ENCODE assay signal across 8 mouse cellular contexts in the genomic region with DNA sequence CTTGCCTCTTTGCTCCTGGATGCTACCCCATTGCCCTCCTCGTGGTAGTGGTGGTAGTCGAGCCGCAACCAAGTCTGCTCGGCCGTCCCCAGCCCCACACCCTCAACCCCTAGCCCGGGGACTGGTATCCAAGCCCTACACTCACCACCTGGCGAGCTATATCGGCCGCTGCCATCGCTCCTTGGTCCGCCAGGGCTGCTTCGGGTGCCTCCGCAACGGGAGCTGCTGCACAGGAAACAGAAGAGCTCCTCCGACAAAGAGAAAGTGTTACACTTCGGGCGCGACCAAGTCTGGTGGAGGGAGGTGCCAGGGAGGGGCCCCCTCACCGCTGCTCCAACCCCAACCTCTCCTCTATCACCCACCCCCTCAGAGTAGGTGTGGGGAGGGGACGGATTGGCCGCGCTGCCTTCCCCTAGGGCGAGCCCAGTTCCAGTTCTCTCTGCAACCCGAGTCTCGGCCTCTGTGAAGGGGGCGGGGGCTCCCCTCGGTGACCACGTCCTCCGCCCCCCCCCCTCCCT. TPM values are rescaled to one million over a fixed set of nuclear protein-coding genes. Genes with fewer than 3 reads are reported as not detected.
DNase-seq lines count a peak whose midpoint lies in the region; ATAC-seq and TF ChIP-seq lines count a peak whose summit lies in the region.

No protein-coding gene starts in this region.

- peak overlapping the region; percentile 54 for H3K4me3 ChIP-seq in intestine, postnatal 0 days (ENCODE audit: low read depth, low read length)
- peak overlapping the region; percentile 56 for H3K4me3 ChIP-seq in limb, embryonic 14.5 days (replicated peaks; ENCODE audit: low read length)
- peak overlapping the region; percentile 69 for H3K4me3 ChIP-seq in midbrain, embryonic 15.5 days
- peak overlapping the region; percentile 89 for H3K4me3 ChIP-seq in spleen, adult 2 months (ENCODE audit: extremely low read depth, insufficient read depth, insufficient read length)

- ATAC-seq in granulocyte monocyte progenitor cell, adult 5-6 weeks (replicated peaks; ENCODE audit: poor library complexity, severe bottlenecking): peak; percentile 97
- peak; percentile 88 for ATAC-seq in intestine, postnatal 0 days
- ATAC-seq in limb, embryonic 14.5 days (ENCODE audit: low FRiP score, low read depth): peak; percentile 94
- ATAC-seq in midbrain, embryonic 15.5 days (replicated peaks): peak; percentile 91

- H3K4me1 ChIP-seq in intestine, postnatal 0 days (replicated peaks; ENCODE audit: control insufficient read depth, insufficient read depth, low read length): no peaks in the 10 kb centered on the region
- H3K4me1 ChIP-seq in limb, embryonic 14.5 days (ENCODE audit: control insufficient read depth, insufficient read depth, low read length): peaks cover 10% of the 10 kb centered on the region
- peaks cover 19% of the 10 kb centered on the region; the same call in 1 of the 2 replicates for H3K4me1 ChIP-seq in midbrain, embryonic 15.5 days
- H3K4me1 ChIP-seq in spleen, adult 2 months (ENCODE audit: control insufficient read depth, insufficient read depth, insufficient read length): peaks cover 30% of the 10 kb centered on the region; the same call in 1 of the 2 replicates

- TF ChIP-seq CTCF in intestine, postnatal 0 days (IDR thresholded peaks at IDR 0.05; ENCODE audit: low read depth): no peak
- TF ChIP-seq CTCF in spleen, adult 2 months (IDR thresholded peaks at IDR 0.05; ENCODE audit: extremely low read depth, insufficient read depth, insufficient read length, insufficient replicate concordance): no peak

- no peaks in the 10 kb centered on the region for H3K27me3 ChIP-seq in intestine, postnatal 0 days (replicated peaks; ENCODE audit: control insufficient read depth, insufficient read depth, low read length)
- no peaks in the 10 kb centered on the region for H3K27me3 ChIP-seq in limb, embryonic 14.5 days (ENCODE audit: control insufficient read depth, insufficient read depth, low read length)
- H3K27me3 ChIP-seq in midbrain, embryonic 15.5 days (replicated peaks): no peaks in the 10 kb centered on the region
- H3K27me3 ChIP-seq in spleen, adult 2 months (ENCODE audit: control insufficient read depth, insufficient read depth, low read length): no peaks in the 10 kb centered on the region

- WGBS in intestine, postnatal 0 days: 17% methylated on average over 27 of the region's 29 CpGs
- 16% methylated on average over 22 of the region's 29 CpGs for WGBS in limb, embryonic 14.5 days
- whole genome bisulfite sequencing in midbrain, embryonic 15.5 days: 19% methylated on average over 20 of the region's 29 CpGs
- WGBS in spleen, adult 2 months: 20% methylated on average over 24 of the region's 29 CpGs

- DNase-seq in urinary bladder, adult 18-20 months (ENCODE audit: low spot score in 2 of 2): peak; percentile 18 to 27
- DNase-seq in urinary bladder, postnatal 10 days (ENCODE audit: low spot score): no peak
- peak; percentile 77 for DNase-seq in embryo, embryonic 10 days (ENCODE audit: low spot score)
- peak; percentile 82 for DNase-seq in limb, embryonic 14.5 days (ENCODE audit: low spot score)
- peak; percentile 74 to 75 for DNase-seq in spleen, adult 2 months (ENCODE audit: low read depth in 1 of 2, low spot score in 2 of 2)

- 0 out of 2 replicates have a peak overlapping the region, but pooled peaks have one; percentile 26 for H3K9ac ChIP-seq in intestine, postnatal 0 days (ENCODE audit: low read depth, low read length)
- H3K9ac ChIP-seq in limb, embryonic 14.5 days (ENCODE audit: low read depth, low read length, severe bottlenecking): peak overlapping the region; percentile 68
- H3K9ac ChIP-seq in midbrain, embryonic 15.5 days: peak overlapping the region; percentile 65

- TF ChIP-seq POLR2A in limb, embryonic 14.5 days (IDR thresholded peaks at IDR 0.05; ENCODE audit: borderline replicate concordance, extremely low read depth, insufficient read depth, insufficient read length): peak; percentile 53; the same call in 1 of the 2 replicates
- TF ChIP-seq POLR2A in spleen, adult 2 months (IDR thresholded peaks at IDR 0.05; ENCODE audit: low read depth, low read length): peak; percentile 66

- no peak overlapping the region for H3K27ac ChIP-seq in intestine, postnatal 0 days (ENCODE audit: low read depth, low read length)
- peak overlapping the region; percentile 67 for H3K27ac ChIP-seq in limb, embryonic 14.5 days (replicated peaks; ENCODE audit: low read depth, low read length)
- peak overlapping the region; percentile 86 for H3K27ac ChIP-seq in midbrain, embryonic 15.5 days
- peak overlapping the region; percentile 72 for H3K27ac ChIP-seq in spleen, adult 2 months (ENCODE audit: insufficient read depth, low read length)

- peak overlapping the region; percentile 81 for H3K4me2 ChIP-seq in intestine, postnatal 0 days (replicated peaks; ENCODE audit: low read depth)
- peak overlapping the region; percentile 56 for H3K4me2 ChIP-seq in limb, embryonic 14.5 days (replicated peaks; ENCODE audit: low read depth, low read length, severe bottlenecking)
- H3K4me2 ChIP-seq in midbrain, embryonic 15.5 days: peak overlapping the region; percentile 57

- H3K36me3 ChIP-seq in intestine, postnatal 0 days (ENCODE audit: control insufficient read depth, insufficient read depth): no peaks in the 10 kb centered on the region
- no peaks in the 10 kb centered on the region for H3K36me3 ChIP-seq in limb, embryonic 14.5 days (ENCODE audit: control insufficient read depth, insufficient read depth, low read length)
- no peaks in the 10 kb centered on the region for H3K36me3 ChIP-seq in midbrain, embryonic 15.5 days (replicated peaks)
- H3K36me3 ChIP-seq in spleen, adult 2 months (ENCODE audit: control insufficient read depth, insufficient read depth, low read length): no peaks in the 10 kb centered on the region

- no peaks in the 10 kb centered on the region for H3K9me3 ChIP-seq in intestine, postnatal 0 days (ENCODE audit: control insufficient read depth)
- no peaks in the 10 kb centered on the region for H3K9me3 ChIP-seq in limb, embryonic 14.5 days (ENCODE audit: control insufficient read depth, low read length)
- H3K9me3 ChIP-seq in midbrain, embryonic 15.5 days: no peaks in the 10 kb centered on the region

RNA-seq across cellular contexts. Expression of a gene that starts 2.3 kb away (rescaled TPM):
- 34.2 and 37.0 TPM in 2 replicates for total RNA-seq in granulocyte monocyte progenitor cell, adult 5-6 weeks (2014; fragmentation: Nextera tagmentation)
- 39.6 and 44.2 TPM in 2 replicates for total RNA-seq in granulocyte monocyte progenitor cell, adult 5-6 weeks (2017)
- 5.7 and 6.6 TPM in 2 replicates for polyA plus RNA-seq in intestine, postnatal 0 days (2015; fragmentation: Nextera tagmentation; extraction: Ambion mirVana)
- polyA plus RNA-seq in limb, embryonic 14.5 days (2012; rRNA removed): 44.0 and 47.9 TPM in 2 replicates
- 51.5 and 61.1 TPM in 2 replicates for polyA plus RNA-seq in limb, embryonic 14.5 days (2014; fragmentation: Nextera tagmentation; extraction: Ambion mirVana)
- polyA plus RNA-seq in midbrain, embryonic 15.5 days (2015; fragmentation: Nextera tagmentation; extraction: Ambion mirVana): 76.1 and 77.6 TPM in 2 replicates
- 45.0 and 55.5 TPM in 2 replicates for polyA plus RNA-seq in spleen, adult 2 months (2012; rRNA removed)

RNA-seq across cellular contexts. Expression of a gene that starts 59.4 kb away (rescaled TPM):
- total RNA-seq in granulocyte monocyte progenitor cell, adult 5-6 weeks (2014; fragmentation: Nextera tagmentation): 0.38 TPM in 1 of 2 replicates, not detected in the other
- total RNA-seq in granulocyte monocyte progenitor cell, adult 5-6 weeks (2017): 0.15 and 1.2 TPM in 2 replicates
- polyA plus RNA-seq in intestine, postnatal 0 days (2015; fragmentation: Nextera tagmentation; extraction: Ambion mirVana): not detected in 2 replicates
- not detected in 2 replicates for polyA plus RNA-seq in limb, embryonic 14.5 days (2012; rRNA removed)
- polyA plus RNA-seq in limb, embryonic 14.5 days (2014; fragmentation: Nextera tagmentation; extraction: Ambion mirVana): not detected in 2 replicates
- polyA plus RNA-seq in midbrain, embryonic 15.5 days (2015; fragmentation: Nextera tagmentation; extraction: Ambion mirVana): not detected in 2 replicates
- polyA plus RNA-seq in spleen, adult 2 months (2012; rRNA removed): 0.05 and 0.08 TPM in 2 replicates
